Mouse (Mus musculus) kidney, adult 2 months (tissue): ENCODE data around the gene Lbx1. TPM values are rescaled to one million over a fixed set of nuclear protein-coding genes. Genes with fewer than 3 reads are reported as not detected.

ENCODE experiments used
- DNase-seq: peaks from one replicate; pipeline ENCODE4 v3.0.0; 2021
- H3K27ac ChIP-seq: fragments of 200-500 bp; 2 replicates; pipeline ENCODE4 v1.5.1; 2012; ENCODE audit warnings: low read depth, low read length, control low read depth, inconsistent platforms; ENCODE audit not compliant: insufficient read depth
- H3K27me3 ChIP-seq: fragments of 200-500 bp; replicated peaks from 2 replicates; pipeline ENCODE4 v1.6.1; 2012; ENCODE audit warnings: mild to moderate bottlenecking, moderate library complexity, low read length, inconsistent platforms; ENCODE audit not compliant: control insufficient read depth, insufficient read depth
- H3K36me3 ChIP-seq: fragments of 200-500 bp; 2 replicates; pipeline ENCODE4 v1.6.1; 2012; ENCODE audit warnings: mild to moderate bottlenecking, moderate library complexity, low read length, inconsistent platforms; ENCODE audit not compliant: control insufficient read depth, insufficient read depth
- H3K4me1 ChIP-seq: fragments of 200-500 bp; 2 replicates; pipeline ENCODE4 v1.6.1; 2011; ENCODE audit warnings: low read length; ENCODE audit not compliant: control insufficient read depth, insufficient read depth
- H3K4me3 ChIP-seq: fragments of 200-500 bp; 2 replicates; pipeline ENCODE4 v1.5.1; 2011; ENCODE audit warnings: mild to moderate bottlenecking, low read depth, low read length, control low read depth; ENCODE audit not compliant: insufficient read depth
- CTCF ChIP-seq: fragments of 200-500 bp; conservative IDR thresholded peaks from 2 replicates; pipeline ENCODE4 v1.5.1; 2011; ENCODE audit warnings: low read depth, mild to moderate bottlenecking, control low read depth, low read length, moderate library complexity, mixed read lengths; ENCODE audit not compliant: insufficient read depth, insufficient read length
- POLR2A ChIP-seq: fragments of 200-500 bp; IDR thresholded peaks from one replicate; pipeline ENCODE4 v1.6.1; 2011; ENCODE audit warnings: low read depth, low read length, control low read depth
- WGBS: fragments of 180-500 bp; shearing (Covaris S2); methylation state at CpG from one replicate; pipeline ENCODE4 v1.1.7; 2018; 5-methylcytosine and 5-hydroxymethylcytosine counted together
- polyA plus RNA-seq: library from polyadenylated mRNA; depleted of rRNA; stranded (reverse); fragments of >200 nt; gene quantifications from 2 replicates; pipeline ENCODE4 v1.2.3, GENCODE M21; 2012

Lbx1 gene
- polyA plus RNA-seq, 1 experiment, result 0.06 TPM

DNA sequence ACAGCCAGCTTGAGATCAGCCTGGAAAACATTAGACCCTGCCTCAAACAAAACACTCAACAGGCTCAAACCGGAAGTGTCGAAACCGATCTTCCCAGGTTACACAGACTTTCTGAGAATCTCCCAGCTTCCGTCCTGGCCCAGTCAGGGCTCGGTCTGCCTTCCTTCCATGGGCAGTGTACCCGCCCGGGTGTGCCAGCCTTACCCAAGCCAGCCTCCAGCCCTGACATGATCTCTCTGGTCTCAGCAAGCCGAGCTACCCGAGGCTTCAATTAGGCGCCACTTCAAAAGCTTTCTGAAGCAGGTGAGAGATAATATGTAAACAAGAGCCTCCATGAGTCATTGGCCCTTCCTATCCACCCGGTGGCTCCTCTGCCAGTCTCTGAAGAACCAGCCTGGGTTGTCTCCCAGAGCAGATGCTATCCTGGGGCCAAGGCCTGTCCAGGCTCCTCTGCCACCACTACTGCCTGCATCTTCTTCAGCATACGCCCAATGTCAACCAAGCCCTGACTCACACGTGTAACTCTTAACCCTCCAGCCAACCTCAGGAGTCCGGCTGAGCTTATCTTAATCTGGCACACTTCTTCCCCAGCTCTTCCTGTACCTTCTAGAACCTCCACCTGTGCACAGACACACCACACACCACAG is 25.7 kb downstream of the Lbx1 start:
- H3K27me3 ChIP-seq, result peaks cover 1% of the 10 kb centered on the region; the same call in 1 of the 2 replicates
- TF ChIP-seq POLR2A (no peak), CTCF (no peak)
- DNase-seq, result no peak

DNA sequence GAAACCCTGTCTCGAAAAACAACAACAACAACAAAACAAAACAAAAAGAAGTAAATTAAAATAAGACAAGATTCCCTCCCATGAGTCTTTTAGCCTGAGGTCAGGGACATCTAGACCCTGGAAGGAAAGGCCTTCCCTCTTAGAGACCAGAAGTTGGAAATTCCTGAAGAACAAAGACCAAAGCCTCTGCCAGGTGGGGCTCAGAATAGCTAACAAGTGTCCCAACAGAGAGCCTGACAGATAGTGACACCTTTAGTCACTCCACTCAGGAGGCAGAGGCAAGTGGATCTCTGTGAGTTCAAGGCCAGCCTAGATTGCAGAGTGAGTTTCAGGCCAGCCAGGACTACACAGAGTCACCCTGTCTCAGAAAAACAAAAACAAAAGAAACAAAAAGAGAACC is 26.4 kb downstream of the Lbx1 start:
- 100% methylated on average over 1 of the region's 1 CpGs for WGBS
- DNase-seq, result no peak
- Histone ChIP-seq H3K4me3 (no peak overlapping the region), H3K27me3 (peaks cover 1% of the 10 kb centered on the region; the same call in 1 of the 2 replicates), H3K27ac (no peak overlapping the region), H3K36me3 (no peaks in the 10 kb centered on the region), H3K4me1 (no peaks in the 10 kb centered on the region)
- no peak for TF ChIP-seq POLR2A

More for the DNA sequence above, 25.7 kb downstream of the Lbx1 start:
- Histone ChIP-seq H3K36me3 (no peaks in the 10 kb centered on the region), H3K27ac (no peak overlapping the region), H3K4me1 (no peaks in the 10 kb centered on the region), H3K4me3 (no peak overlapping the region)
- 80% methylated on average over 14 of the region's 14 CpGs for WGBS

DNA sequence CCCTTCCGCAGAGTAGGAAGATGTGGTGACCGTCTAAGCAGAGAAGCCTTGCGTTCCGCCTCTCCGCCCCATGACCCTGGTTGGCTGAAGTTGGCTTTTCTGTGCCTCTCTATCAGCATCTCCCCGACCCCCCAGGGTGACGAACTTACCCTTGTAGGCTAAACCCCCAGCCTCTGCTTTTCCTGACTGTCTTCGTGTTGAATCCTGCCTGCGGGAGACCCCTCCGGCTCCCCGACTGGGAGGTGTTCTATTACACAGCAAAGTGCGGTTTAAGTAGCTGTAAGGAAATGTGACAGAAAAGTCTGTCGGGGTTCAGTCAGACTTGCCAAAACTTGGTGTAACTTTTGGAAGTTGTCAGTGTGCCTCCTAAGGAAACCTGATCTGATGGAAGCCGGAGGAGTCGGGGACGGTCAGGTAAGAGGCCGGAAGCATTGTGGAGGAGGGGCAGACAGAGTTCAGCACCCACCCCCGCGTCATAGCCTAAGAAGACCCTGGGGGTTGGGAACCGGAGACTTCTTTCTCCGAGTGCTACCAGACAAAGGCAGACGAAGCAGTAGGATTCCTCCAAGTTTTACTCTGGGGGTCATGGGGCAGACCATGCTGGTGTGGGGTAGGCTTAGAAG is 27.1 kb downstream of the Lbx1 start:
- 22% methylated on average over 22 of the region's 22 CpGs for WGBS
- Histone ChIP-seq H3K36me3 (no peaks in the 10 kb centered on the region), H3K4me1 (no peaks in the 10 kb centered on the region), H3K27ac (no peak overlapping the region), H3K4me3 (no peak overlapping the region), H3K27me3 (peaks cover 1% of the 10 kb centered on the region; the same call in 1 of the 2 replicates)
- TF ChIP-seq CTCF (no peak), POLR2A (no peak)
- no peak for DNase-seq

DNA sequence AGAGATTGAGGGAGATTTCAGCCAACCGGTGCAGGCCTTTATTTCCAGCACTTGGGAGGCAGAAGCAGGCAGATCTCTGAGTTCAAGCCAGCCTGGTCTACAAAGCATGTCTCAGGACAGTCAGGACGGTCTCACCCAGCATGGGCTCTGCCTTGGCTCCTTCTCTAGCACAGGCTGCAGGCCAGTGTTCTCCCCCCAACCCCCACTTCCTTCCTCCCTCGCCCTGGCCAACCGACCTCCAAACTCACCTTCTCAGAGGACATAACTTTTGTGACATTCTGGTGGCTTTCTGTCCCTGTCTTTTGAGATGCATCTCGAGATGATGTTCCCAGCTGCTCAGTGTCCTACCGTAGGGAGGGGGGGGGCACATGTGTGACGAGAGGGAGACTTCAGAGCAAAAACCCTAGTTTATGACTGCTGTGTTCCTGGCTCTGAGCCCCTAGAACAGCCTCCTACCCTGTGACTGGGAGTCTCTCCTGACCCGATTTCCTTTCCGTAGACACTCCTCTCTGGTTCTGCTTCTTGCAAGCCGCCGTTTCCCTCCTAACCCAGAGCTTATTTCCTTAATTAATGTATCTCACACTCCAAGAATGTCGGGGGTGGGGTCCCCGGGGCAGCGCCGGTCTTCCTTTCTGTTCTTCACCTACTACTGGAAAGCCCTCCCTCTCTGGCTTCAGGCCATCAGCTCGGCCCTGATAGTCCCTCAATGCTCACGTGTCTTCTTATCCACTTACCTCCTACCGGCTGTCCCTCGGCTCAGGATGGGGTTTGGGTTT is 27.8 kb downstream of the Lbx1 start:
- Histone ChIP-seq H3K27me3 (peaks cover 1% of the 10 kb centered on the region; the same call in 1 of the 2 replicates), H3K36me3 (no peaks in the 10 kb centered on the region), H3K4me3 (no peak overlapping the region), H3K4me1 (no peaks in the 10 kb centered on the region), H3K27ac (no peak overlapping the region)
- TF ChIP-seq POLR2A, result no peak
- no peak for TF ChIP-seq CTCF
- WGBS, result 18% methylated on average over 19 of the region's 19 CpGs
- peak; percentile 31 for DNase-seq

DNA sequence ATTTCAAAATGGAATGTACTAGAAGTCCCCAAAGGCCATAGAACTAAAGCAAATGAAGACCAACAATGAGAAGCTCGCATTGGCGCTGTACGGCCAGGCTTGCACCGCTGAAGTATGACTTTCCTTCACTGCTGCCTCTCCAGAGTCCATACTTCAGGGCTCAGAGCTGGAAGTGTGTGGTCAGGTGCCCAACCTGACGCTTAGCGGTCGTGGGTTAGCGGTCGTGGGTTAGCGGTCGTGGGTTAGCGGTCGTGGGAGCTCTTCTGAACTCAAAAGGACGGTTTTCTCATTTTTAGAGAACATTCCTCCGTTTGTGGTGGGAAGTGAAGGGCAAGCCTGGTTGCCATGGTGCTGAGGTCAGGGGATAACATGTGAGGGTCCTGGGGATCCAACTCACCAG is 28.5 kb downstream of the Lbx1 start:
- no peak for DNase-seq
- WGBS, result 91% methylated on average over 15 of the region's 15 CpGs
- Histone ChIP-seq H3K36me3 (no peaks in the 10 kb centered on the region), H3K27me3 (peaks cover 1% of the 10 kb centered on the region; the same call in 1 of the 2 replicates), H3K4me1 (no peaks in the 10 kb centered on the region), H3K27ac (no peak overlapping the region), H3K4me3 (no peak overlapping the region)
- TF ChIP-seq POLR2A (no peak), CTCF (no peak)

DNA sequence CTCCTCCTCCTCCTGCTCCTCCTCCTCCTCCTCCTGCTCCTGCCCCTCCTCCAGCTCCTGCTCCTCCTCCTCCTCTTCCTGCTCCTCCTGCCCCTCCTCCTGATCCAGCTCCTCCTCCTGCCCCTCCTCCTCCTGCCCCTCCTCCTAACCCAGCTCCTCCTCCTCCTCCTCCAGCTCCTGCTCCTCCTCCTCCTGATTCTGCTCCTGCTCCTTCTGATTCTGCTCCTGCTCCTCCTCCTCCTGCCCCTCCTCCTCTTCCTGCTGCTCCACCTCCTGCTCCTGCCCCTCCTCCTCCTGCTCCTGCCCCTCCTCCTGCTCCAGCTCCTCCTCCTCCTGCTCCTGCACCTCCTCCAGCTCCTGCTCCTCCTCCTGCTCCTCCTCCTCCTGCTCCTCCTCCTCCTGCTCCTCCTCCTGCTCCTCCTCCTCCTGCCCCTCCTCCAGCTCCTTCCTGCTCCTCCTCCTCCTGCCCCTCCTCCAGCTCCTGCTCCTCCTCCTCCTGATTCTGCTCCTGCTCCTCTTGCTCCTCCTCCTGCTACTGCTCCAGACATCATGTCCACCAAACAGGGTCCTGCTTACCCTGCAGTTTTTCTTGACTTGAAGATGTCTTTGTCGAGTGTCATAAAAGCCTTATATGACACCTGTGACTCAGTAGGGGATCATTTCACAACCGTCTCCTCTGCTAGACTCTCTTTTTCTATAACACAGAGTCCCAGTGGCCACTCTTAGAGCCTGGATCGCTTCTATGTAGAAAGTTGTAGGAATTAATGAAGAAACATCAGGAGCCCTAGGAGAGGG is 30.1 kb downstream of the Lbx1 start:
- Histone ChIP-seq H3K36me3 (no peaks in the 10 kb centered on the region), H3K27ac (no peak overlapping the region), H3K4me1 (no peaks in the 10 kb centered on the region), H3K4me3 (no peak overlapping the region), H3K27me3 (peaks cover 1% of the 10 kb centered on the region; the same call in 1 of the 2 replicates)
- no peak for TF ChIP-seq CTCF
- TF ChIP-seq POLR2A, result no peak
- WGBS, result 77% methylated on average over 3 of the region's 3 CpGs
- DNase-seq, result peak; percentile 7

DNA sequence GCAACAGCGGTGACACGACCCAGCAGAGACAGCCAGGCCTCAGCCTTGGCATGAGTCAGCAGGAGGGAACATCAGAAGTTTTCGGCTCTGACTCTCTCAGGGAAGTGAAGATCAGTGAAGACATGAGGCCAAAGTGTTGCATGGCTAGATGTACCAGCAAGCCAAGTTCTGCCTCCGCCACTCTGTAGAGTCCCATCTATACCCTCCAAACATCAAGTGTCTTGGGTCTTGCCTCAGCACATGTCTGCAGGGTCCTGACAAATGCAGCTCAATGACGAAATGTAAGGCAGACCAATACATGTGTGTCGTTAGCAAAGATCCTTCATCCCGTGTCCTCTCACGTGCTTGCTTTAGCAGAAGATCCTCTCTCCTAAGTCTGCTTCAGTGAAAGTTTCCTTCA is 38.6 kb downstream of the Lbx1 start:
- Histone ChIP-seq H3K4me1 (no peaks in the 10 kb centered on the region), H3K27ac (no peak overlapping the region), H3K4me3 (no peak overlapping the region), H3K36me3 (no peaks in the 10 kb centered on the region), H3K27me3 (0 out of 2 replicates have a peak, but pooled peaks cover 1% of the 10 kb centered on the region)
- no peak for TF ChIP-seq POLR2A
- TF ChIP-seq CTCF, result no peak
- WGBS, result 90% methylated on average over 8 of the region's 8 CpGs
- DNase-seq, result no peak
